In genomic region chr10:43742085-43743054, GRCm38 (mm10) we compare ENCODE assay signal across 8 mouse cellular contexts.
DNase-seq lines count a peak whose midpoint lies in the region; ATAC-seq and TF ChIP-seq lines count a peak whose summit lies in the region.

No protein-coding gene starts in this region.

- no peaks in the 10 kb centered on the region for H3K9me3 ChIP-seq in lung, embryonic 14.5 days (ENCODE audit: low read depth, low read length)
- no peaks in the 10 kb centered on the region for H3K9me3 ChIP-seq in intestine, postnatal 0 days (ENCODE audit: control insufficient read depth)
- H3K9me3 ChIP-seq in neural tube, embryonic 12.5 days, result no peaks in the 10 kb centered on the region

- H3K27me3 ChIP-seq in lung, embryonic 14.5 days (ENCODE audit: insufficient read depth, low read length), result no peaks in the 10 kb centered on the region
- no peaks in the 10 kb centered on the region for H3K27me3 ChIP-seq in intestine, postnatal 0 days (replicated peaks; ENCODE audit: control insufficient read depth, insufficient read depth, low read length)
- no peaks in the 10 kb centered on the region for H3K27me3 ChIP-seq in neural tube, embryonic 12.5 days (replicated peaks)

- TF ChIP-seq CTCF in lung, embryonic 14.5 days (IDR thresholded peaks at IDR 0.05; ENCODE audit: low read depth), result no peak
- no peak for TF ChIP-seq CTCF in lung, adult 2 months (IDR thresholded peaks at IDR 0.05; ENCODE audit: insufficient read depth, low read length)
- TF ChIP-seq CTCF in intestine, postnatal 0 days (IDR thresholded peaks at IDR 0.05; ENCODE audit: low read depth), result no peak

- H3K4me1 ChIP-seq in lung, embryonic 14.5 days (ENCODE audit: insufficient read depth), result peaks cover 13% of the 10 kb centered on the region
- 0 out of 2 replicates have a peak, but pooled peaks cover 2% of the 10 kb centered on the region for H3K4me1 ChIP-seq in lung, adult 2 months (ENCODE audit: control insufficient read depth, insufficient read depth, low read length)
- H3K4me1 ChIP-seq in intestine, postnatal 0 days (replicated peaks; ENCODE audit: control insufficient read depth, insufficient read depth, low read length), result no peaks in the 10 kb centered on the region
- H3K4me1 ChIP-seq in neural tube, embryonic 12.5 days, result peaks cover 17% of the 10 kb centered on the region

- WGBS in lung, embryonic 14.5 days, result 12% methylated on average over 15 of the region's 15 CpGs
- 27% methylated on average over 15 of the region's 15 CpGs for WGBS in lung, adult 2 months
- WGBS in intestine, postnatal 0 days, result 22% methylated on average over 15 of the region's 15 CpGs
- WGBS in neural tube, embryonic 12.5 days, result 8% methylated on average over 15 of the region's 15 CpGs

- no peak for TF ChIP-seq POLR2A in lung, adult 2 months (IDR thresholded peaks at IDR 0.05; ENCODE audit: borderline replicate concordance, extremely low read depth, low read depth, low read length)

- H3K9ac ChIP-seq in lung, embryonic 14.5 days, result no peak overlapping the region
- H3K9ac ChIP-seq in intestine, postnatal 0 days (ENCODE audit: low read depth, low read length), result no peak overlapping the region
- no peak overlapping the region for H3K9ac ChIP-seq in neural tube, embryonic 12.5 days

- H3K36me3 ChIP-seq in lung, embryonic 14.5 days (ENCODE audit: insufficient read depth), result no peaks in the 10 kb centered on the region
- H3K36me3 ChIP-seq in intestine, postnatal 0 days (ENCODE audit: control insufficient read depth, insufficient read depth), result no peaks in the 10 kb centered on the region
- no peaks in the 10 kb centered on the region for H3K36me3 ChIP-seq in neural tube, embryonic 12.5 days

- ATAC-seq in lung, embryonic 14.5 days (ENCODE audit: insufficient read depth), result peak; percentile 48
- no peak for ATAC-seq in intestine, postnatal 0 days
- ATAC-seq in neural tube, embryonic 12.5 days (ENCODE audit: low FRiP score, low read depth), result peak; percentile 65

- DNase-seq in lung, embryonic 14.5 days, result peak; percentile 40
- no peak for DNase-seq in lung, adult 2 months
- peak; percentile 70 for DNase-seq in embryo, embryonic 9.5 days (ENCODE audit: extremely low spot score)
- DNase-seq in cerebellum, adult 9-10 months, result no peak
- no peak for DNase-seq in lung, postnatal 25 days (ENCODE audit: low spot score)
- no peak for DNase-seq in kidney, postnatal 10 days

- peak overlapping the region; percentile 4; the same call in 1 of the 2 replicates for H3K4me2 ChIP-seq in lung, embryonic 14.5 days
- peak overlapping the region; percentile 37; the same call in 1 of the 2 replicates for H3K4me2 ChIP-seq in intestine, postnatal 0 days (replicated peaks; ENCODE audit: low read depth)
- H3K4me2 ChIP-seq in neural tube, embryonic 12.5 days (replicated peaks), result peak overlapping the region; percentile 52

- H3K4me3 ChIP-seq in lung, embryonic 14.5 days (ENCODE audit: low read depth, low read length), result no peak overlapping the region
- no peak overlapping the region for H3K4me3 ChIP-seq in lung, adult 2 months (replicated peaks; ENCODE audit: extremely low read depth, low read depth, low read length)
- no peak overlapping the region for H3K4me3 ChIP-seq in intestine, postnatal 0 days (ENCODE audit: low read depth, low read length)
- 0 out of 2 replicates have a peak overlapping the region, but pooled peaks have one; percentile 13 for H3K4me3 ChIP-seq in neural tube, embryonic 12.5 days

- H3K27ac ChIP-seq in lung, embryonic 14.5 days (ENCODE audit: low read depth), result no peak overlapping the region
- no peak overlapping the region for H3K27ac ChIP-seq in intestine, postnatal 0 days (ENCODE audit: low read depth, low read length)
- no peak overlapping the region for H3K27ac ChIP-seq in neural tube, embryonic 12.5 days

Comparison
In these comparisons a context has a peak if more than half of its experiments do, and no peak if none do; other contexts are left out.
1. DNase-seq: peak in lung, embryonic 14.5 days (single experiment) and embryo, embryonic 9.5 days (single experiment); none in lung, adult 2 months (single experiment), cerebellum, adult 9-10 months (single experiment), lung, postnatal 25 days (single experiment) and kidney, postnatal 10 days (single experiment).
2. Peak in every context shown above with its lines, with median percentiles within 50 percentile points of each other: H3K4me2 ChIP-seq.